Mouse (Mus musculus): Measurements from ENCODE around the gene Olfr744. TPM values are rescaled to one million over a fixed set of nuclear protein-coding genes. Genes with fewer than 3 reads are reported as not detected.
"Not testable (repeated sequence)": the region's sequence is repeated elsewhere in the genome, so short reads cannot be mapped to it uniquely, and the experiment has no call there.

Gene Olfr744
- polyA plus RNA-seq (2014; fragmentation: Nextera tagmentation; extraction: Ambion mirVana): not detected in 2 replicates

GRCm38 (mm10) chr14:50614579-50614978 lies at the start of gene Olfr744:
Gene Olfr744 (plus strand): TSS chr14:50614879.
- Histone ChIP-seq H3K9ac (replicated peaks; ENCODE audit: low read length) (no peak within 1 kb of the TSS), H3K4me2 (ENCODE audit: low read depth, low read length) (no peak within 1 kb of the TSS), H3K27me3 (ENCODE audit: control insufficient read depth, insufficient read depth, low read length) (no peaks in the 10 kb centered on the region), H3K27ac (replicated peaks; ENCODE audit: low read depth, low read length) (no peak within 1 kb of the TSS), H3K4me1 (ENCODE audit: control insufficient read depth, insufficient read depth, low read length) (no peaks in the 10 kb centered on the region), H3K36me3 (replicated peaks; ENCODE audit: control insufficient read depth, insufficient read depth, low read depth, low read length) (no peaks in the 10 kb centered on the region), H3K9me3 (replicated peaks; ENCODE audit: control insufficient read depth, low read length) (no peaks in the 10 kb centered on the region), H3K4me3 (ENCODE audit: low read depth, low read length) (no peak within 1 kb of the TSS)
- DNase-seq (ENCODE audit: low spot score) (no peak), ATAC-seq (replicated peaks; ENCODE audit: insufficient number of reproducible peaks, low FRiP score, low TSS enrichment, low read depth) (no peak)
- whole genome bisulfite sequencing: 91% methylated on average over 2 of the region's 2 CpGs

GRCm38 (mm10) chr14:50573056-50573455 lies 41.6 kb upstream of the Olfr744 start:
- not testable (repeated sequence) for H3K4me2 ChIP-seq (ENCODE audit: low read depth, low read length); DNase-seq (ENCODE audit: low spot score); H3K27me3 ChIP-seq (ENCODE audit: control insufficient read depth, insufficient read depth, low read length); H3K9ac ChIP-seq (replicated peaks; ENCODE audit: low read length); H3K9me3 ChIP-seq (replicated peaks; ENCODE audit: control insufficient read depth, low read length); H3K27ac ChIP-seq (replicated peaks; ENCODE audit: low read depth, low read length); H3K4me3 ChIP-seq (ENCODE audit: low read depth, low read length); H3K4me1 ChIP-seq (ENCODE audit: control insufficient read depth, insufficient read depth, low read length); ATAC-seq (replicated peaks; ENCODE audit: insufficient number of reproducible peaks, low FRiP score, low TSS enrichment, low read depth); H3K36me3 ChIP-seq (replicated peaks; ENCODE audit: control insufficient read depth, insufficient read depth, low read depth, low read length)
- 64% methylated on average over 1 of the region's 1 CpGs for WGBS

- H3K4me2 ChIP-seq (ENCODE audit: low read depth, low read length): no peak within 1 kb of the TSS
- no peaks in the 10 kb centered on the region for H3K36me3 ChIP-seq (replicated peaks; ENCODE audit: control insufficient read depth, insufficient read depth, low read depth, low read length)
- H3K9ac ChIP-seq (replicated peaks; ENCODE audit: low read length): no peak within 1 kb of the TSS
- no peaks in the 10 kb centered on the region for H3K27me3 ChIP-seq (ENCODE audit: control insufficient read depth, insufficient read depth, low read length)
- H3K4me1 ChIP-seq (ENCODE audit: control insufficient read depth, insufficient read depth, low read length): no peaks in the 10 kb centered on the region
- WGBS: 81% methylated on average over 2 of the region's 2 CpGs
- DNase-seq (ENCODE audit: low spot score) (no peak), ATAC-seq (replicated peaks; ENCODE audit: insufficient number of reproducible peaks, low FRiP score, low TSS enrichment, low read depth) (no peak)
- H3K27ac ChIP-seq (replicated peaks; ENCODE audit: low read depth, low read length): no peak within 1 kb of the TSS
- no peak within 1 kb of the TSS for H3K4me3 ChIP-seq (ENCODE audit: low read depth, low read length)
- H3K9me3 ChIP-seq (replicated peaks; ENCODE audit: control insufficient read depth, low read length): no peaks in the 10 kb centered on the region
Measured at GRCm38 (mm10) chr14:50639088-50639487, 24.4 kb downstream of the Olfr744 start, which contains the start of gene Olfr745. Gene Olfr745 (plus strand): TSS chr14:50639388.

- H3K4me2 ChIP-seq (ENCODE audit: low read depth, low read length): no peak within 1 kb of the TSS
- H3K9ac ChIP-seq (replicated peaks; ENCODE audit: low read length): no peak within 1 kb of the TSS
- no peak within 1 kb of the TSS for H3K27ac ChIP-seq (replicated peaks; ENCODE audit: low read depth, low read length)
- ATAC-seq (replicated peaks; ENCODE audit: insufficient number of reproducible peaks, low FRiP score, low TSS enrichment, low read depth) (no peak), DNase-seq (ENCODE audit: low spot score) (no peak)
- no peaks in the 10 kb centered on the region for H3K36me3 ChIP-seq (replicated peaks; ENCODE audit: control insufficient read depth, insufficient read depth, low read depth, low read length)
- no peaks in the 10 kb centered on the region for H3K27me3 ChIP-seq (ENCODE audit: control insufficient read depth, insufficient read depth, low read length)
- H3K4me3 ChIP-seq (ENCODE audit: low read depth, low read length): no peak within 1 kb of the TSS
- H3K9me3 ChIP-seq (replicated peaks; ENCODE audit: control insufficient read depth, low read length): no peaks in the 10 kb centered on the region
- H3K4me1 ChIP-seq (ENCODE audit: control insufficient read depth, insufficient read depth, low read length): no peaks in the 10 kb centered on the region
Measured at GRCm38 (mm10) chr14:50646783-50647182, 32.1 kb downstream of the Olfr744 start, which contains the start of gene Olfr746. Gene Olfr746 (plus strand): TSS chr14:50647083.

Other genes starting within 250 kb of the Olfr744 start
- not detected in 2 replicates for gene Olfr736, start 233.7 kb upstream of the Olfr744 start, polyA plus RNA-seq (2014; fragmentation: Nextera tagmentation; extraction: Ambion mirVana)
- not detected in 2 replicates for gene Olfr738, start 207.3 kb upstream of the Olfr744 start, polyA plus RNA-seq (2014; fragmentation: Nextera tagmentation; extraction: Ambion mirVana)
- gene Olfr739, start 196.3 kb upstream of the Olfr744 start, polyA plus RNA-seq (2014; fragmentation: Nextera tagmentation; extraction: Ambion mirVana): not detected in 2 replicates
- not detected in 2 replicates for gene Olfr740, start 169.3 kb upstream of the Olfr744 start, polyA plus RNA-seq (2014; fragmentation: Nextera tagmentation; extraction: Ambion mirVana)
- not detected in 2 replicates for gene Olfr741, start 142.1 kb upstream of the Olfr744 start, polyA plus RNA-seq (2014; fragmentation: Nextera tagmentation; extraction: Ambion mirVana)
- not detected in 2 replicates for gene Olfr742, start 111.3 kb upstream of the Olfr744 start, polyA plus RNA-seq (2014; fragmentation: Nextera tagmentation; extraction: Ambion mirVana)
- not detected in 2 replicates for gene Olfr743, start 93.0 kb upstream of the Olfr744 start, polyA plus RNA-seq (2014; fragmentation: Nextera tagmentation; extraction: Ambion mirVana)
- not detected in 2 replicates for gene Olfr745, start 24.5 kb downstream of the Olfr744 start, polyA plus RNA-seq (2014; fragmentation: Nextera tagmentation; extraction: Ambion mirVana)
- not detected in 2 replicates for gene Olfr746, start 32.2 kb downstream of the Olfr744 start, polyA plus RNA-seq (2014; fragmentation: Nextera tagmentation; extraction: Ambion mirVana)
- not detected in 2 replicates for gene Olfr747, start 78.3 kb downstream of the Olfr744 start, polyA plus RNA-seq (2014; fragmentation: Nextera tagmentation; extraction: Ambion mirVana)
- not detected in 2 replicates for gene Olfr748, start 92.5 kb downstream of the Olfr744 start, polyA plus RNA-seq (2014; fragmentation: Nextera tagmentation; extraction: Ambion mirVana)
- gene Olfr749, start 130.2 kb downstream of the Olfr744 start, polyA plus RNA-seq (2014; fragmentation: Nextera tagmentation; extraction: Ambion mirVana): not detected in 2 replicates
- gene Ttc5, start 170.6 kb downstream of the Olfr744 start, polyA plus RNA-seq (2014; fragmentation: Nextera tagmentation; extraction: Ambion mirVana): 88.7 and 93.8 TPM in 2 replicates
- not detected in 2 replicates for gene Ccnb1ip1, start 192.9 kb downstream of the Olfr744 start, polyA plus RNA-seq (2014; fragmentation: Nextera tagmentation; extraction: Ambion mirVana)
- 70.0 and 75.8 TPM in 2 replicates for gene Parp2, start 193.0 kb downstream of the Olfr744 start, polyA plus RNA-seq (2014; fragmentation: Nextera tagmentation; extraction: Ambion mirVana)